Mouse (Mus musculus) heart, postnatal 36 days (tissue): ENCODE measurements around the gene Thop1. TPM values are rescaled to one million over a fixed set of nuclear protein-coding genes. Genes with fewer than 3 reads are reported as not detected.
"Not testable (repeated sequence)": the region's sequence is repeated elsewhere in the genome, so short reads cannot be mapped to it uniquely, and the experiment has no call there.

Experiments
- DNase-seq, 2 experiments: peaks; one replicate each; pipeline ENCODE4 v3.0.0; 2021 to 2022
- intact Hi-C: fragments of 180-260 bp; cut with DNase I; formaldehyde crosslinking; loops from one replicate; pipeline ENCODE4 v1.15.1; 2025
- total RNA-seq, 2 experiments: library from RNA; stranded (reverse); gene quantifications; 2 replicates each; pipeline ENCODE4 v1.2.3; 2021

The Thop1 gene
- 10 to 100 TPM; 11.9 to 13.1 TPM for total RNA-seq

DNA sequence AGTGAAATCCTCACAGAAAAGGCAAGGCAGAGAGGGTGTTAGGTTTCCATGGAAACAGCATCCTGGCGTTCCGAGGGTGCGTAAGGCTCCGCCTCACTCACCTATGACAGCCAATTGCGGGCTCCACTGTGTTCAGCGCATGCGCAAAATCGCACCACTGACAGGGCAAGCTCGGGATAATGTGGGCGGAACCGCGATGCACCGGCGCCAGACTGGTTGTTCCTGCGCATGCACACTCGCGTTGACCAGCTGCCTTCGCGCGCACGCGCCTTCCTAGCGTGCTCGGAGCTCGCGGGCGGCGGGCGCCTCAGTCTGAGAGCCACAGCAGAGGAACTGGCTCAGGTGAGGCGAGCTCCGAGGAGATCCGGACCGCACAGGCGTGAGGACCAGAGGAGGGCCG is at the start of gene Thop1:
Gene Thop1, plus strand, starts transcription at position 200 of the 400 bp plus-strand sequence.
- peak; percentile 93 to 95 for DNase-seq
- intact Hi-C loops: no loop called here

DNA sequence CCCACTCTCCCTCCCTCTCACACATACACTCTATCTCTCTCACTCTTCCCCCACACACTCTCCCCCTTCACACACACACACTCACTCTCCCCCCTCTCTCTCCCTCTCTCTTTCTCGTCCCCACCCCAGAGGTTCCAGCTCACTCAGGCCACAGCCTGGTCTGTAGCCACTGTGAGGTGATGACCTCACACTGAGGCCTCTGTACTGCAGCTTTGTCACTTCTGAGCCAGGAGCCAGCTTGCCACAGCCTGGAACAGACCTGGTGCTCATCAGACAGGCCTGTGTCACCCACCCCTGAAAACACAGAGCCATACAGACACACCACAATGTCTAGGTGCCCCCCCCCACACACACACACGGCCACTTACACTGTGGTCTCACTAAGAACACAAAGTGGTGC is 49.6 kb upstream of the Thop1 start:
- intact Hi-C loops: loop anchor here (5.0 kb wide), 1 partner anchor 142 kb away; no protein-coding TSS in a partner anchor
- DNase-seq: no peak

DNA sequence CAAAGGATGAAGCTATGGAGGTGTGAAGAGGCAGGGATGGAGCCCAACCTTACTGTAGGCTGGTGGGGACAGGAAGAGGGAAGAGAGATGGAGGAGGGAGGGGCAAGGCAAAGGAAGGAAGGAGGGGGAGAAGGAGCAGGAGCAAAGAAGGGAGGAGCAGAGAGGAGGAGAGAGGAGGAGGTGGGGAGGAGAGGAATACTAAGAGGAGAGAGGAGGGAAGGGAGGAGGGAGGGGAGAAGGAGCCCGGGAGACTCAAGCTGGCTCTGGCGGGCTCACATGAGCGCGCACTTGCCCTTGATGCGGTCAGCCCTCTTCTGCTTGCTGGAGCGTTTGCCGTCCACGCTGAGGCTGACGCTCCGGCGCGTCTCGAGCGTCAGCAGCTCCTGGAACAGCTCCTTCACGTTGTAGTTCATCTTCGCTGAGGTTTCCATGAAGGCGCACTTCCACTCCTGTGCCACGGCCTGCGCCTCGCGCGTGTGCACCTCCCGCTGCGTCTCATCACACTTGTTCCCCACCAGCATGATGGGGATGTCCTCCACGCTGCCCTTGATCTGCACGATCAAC is 48.2 kb upstream of the Thop1 start:
- intact Hi-C loops: loop anchor here (5.0 kb wide), 1 partner anchor 141 kb away; no protein-coding TSS in a partner anchor
- DNase-seq: no peak

DNA sequence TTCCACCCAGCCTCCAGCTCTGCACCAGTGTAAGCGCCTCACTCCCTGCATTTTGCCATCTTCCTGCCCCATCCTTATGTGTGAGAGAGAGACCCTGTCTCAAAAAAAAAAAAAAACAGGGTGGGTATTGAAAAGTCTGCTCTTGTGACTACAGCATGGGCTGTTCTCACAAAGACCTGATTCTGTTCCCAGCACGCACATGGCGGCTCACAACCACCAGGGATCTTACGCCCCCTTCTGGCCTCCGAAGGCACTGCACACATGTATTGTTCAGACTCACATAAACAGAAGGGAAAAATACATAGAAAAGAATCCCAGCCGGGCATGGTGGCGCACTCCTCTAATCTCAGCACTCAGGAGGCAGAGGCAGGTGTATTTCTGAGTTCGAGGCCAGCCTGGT is 47.1 kb upstream of the Thop1 start:
- no peak for DNase-seq
- intact Hi-C loops: loop anchor here (5.0 kb wide), 1 partner anchor 140 kb away; no protein-coding TSS in a partner anchor

DNA sequence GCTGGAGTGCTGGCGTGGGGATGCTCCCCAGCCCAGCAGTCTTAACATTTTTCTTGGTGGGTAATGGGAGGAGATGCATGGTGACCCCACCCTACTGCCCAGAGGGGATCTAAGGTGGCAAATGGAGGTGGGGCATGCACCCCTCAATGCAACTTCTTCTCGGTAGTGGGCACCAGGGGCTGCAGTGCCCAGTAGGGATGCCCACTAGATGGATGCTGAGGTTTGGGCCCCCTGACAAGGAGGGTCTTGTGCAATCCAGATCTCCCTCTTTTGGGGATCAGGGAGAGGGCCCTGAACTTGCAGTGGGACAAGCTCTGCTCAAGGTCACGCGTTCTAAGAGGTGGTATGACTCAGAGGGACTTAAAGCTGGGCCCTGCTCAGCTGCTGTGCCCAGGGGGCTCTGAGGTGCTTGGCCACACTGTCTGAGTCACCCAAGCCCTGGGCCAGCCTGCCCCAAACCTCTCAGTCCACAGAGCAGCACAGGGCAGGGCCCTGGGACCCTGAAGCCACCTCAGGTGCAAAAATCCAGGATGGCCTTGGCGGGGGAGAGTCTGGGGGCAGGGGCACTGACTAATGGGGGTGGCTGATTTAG is 45.4 kb upstream of the Thop1 start:
- intact Hi-C loops: loop anchor here (5.0 kb wide), 1 partner anchor 138 kb away; no protein-coding TSS in a partner anchor
- no peak for DNase-seq

DNA sequence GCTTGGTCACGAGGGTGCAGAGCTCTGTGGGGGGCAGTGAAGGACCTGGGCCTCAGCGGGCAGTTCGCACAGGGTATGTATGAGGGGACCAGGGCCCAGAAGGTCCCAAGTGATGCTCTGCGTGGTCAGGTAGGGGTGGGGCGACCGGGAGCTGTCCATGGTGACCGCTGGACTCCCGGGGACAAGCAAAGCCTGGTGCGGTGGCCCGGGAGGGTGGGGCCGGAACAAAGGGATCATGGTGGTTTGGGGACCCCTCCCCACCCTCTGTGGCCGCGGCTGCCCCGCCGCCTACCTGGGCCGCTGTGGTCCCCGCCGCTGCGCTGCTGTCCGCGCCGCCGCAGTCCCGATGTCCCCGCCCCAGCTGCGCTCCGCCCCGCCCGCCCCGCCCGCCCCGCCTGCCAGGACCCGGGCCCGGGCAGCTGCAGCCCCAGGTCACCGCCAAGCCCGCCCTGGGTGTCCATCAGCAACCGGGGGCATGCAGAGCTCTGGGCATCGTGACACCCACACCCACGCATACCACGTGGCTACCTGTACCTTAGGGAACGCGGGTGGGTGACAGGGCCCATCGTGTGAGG is 44.7 kb upstream of the Thop1 start:
- DNase-seq: no peak
- intact Hi-C loops: no loop called here

DNA sequence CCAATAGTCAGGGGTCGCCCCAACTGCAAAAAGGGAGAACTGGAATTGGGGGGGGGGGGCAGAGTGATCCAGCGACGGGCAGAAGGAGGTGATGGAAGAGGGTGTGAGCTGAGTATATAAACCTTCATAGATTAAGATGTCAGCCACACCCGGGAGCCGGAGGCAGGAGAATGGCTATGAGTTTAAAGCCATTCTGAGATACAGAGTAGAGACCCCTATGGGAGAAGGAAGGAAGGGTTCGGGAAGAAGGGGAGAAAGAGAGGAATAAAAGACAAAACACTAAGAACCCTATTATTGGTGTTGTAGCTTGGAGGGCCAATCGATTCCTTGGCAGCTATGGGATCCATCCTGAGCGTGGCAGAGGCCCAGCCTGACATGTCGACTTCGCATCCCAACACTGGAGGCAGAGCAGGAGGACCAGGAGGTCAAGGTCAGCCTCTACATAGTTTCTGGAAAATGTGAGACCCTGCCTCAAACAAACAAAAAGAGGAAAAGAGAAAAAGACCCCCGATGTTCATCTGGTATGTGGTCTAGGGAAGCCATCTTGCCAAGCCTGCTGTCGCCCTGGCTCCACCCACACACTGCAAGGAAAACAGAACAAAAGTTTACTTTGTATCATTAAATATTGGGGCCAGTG is 44.1 kb upstream of the Thop1 start, which contains the start of gene Diras1:
Gene Diras1, minus strand, starts transcription at position 24 of the 637 bp plus-strand sequence.
- intact Hi-C loops: no loop called here
- no peak for DNase-seq

DNA sequence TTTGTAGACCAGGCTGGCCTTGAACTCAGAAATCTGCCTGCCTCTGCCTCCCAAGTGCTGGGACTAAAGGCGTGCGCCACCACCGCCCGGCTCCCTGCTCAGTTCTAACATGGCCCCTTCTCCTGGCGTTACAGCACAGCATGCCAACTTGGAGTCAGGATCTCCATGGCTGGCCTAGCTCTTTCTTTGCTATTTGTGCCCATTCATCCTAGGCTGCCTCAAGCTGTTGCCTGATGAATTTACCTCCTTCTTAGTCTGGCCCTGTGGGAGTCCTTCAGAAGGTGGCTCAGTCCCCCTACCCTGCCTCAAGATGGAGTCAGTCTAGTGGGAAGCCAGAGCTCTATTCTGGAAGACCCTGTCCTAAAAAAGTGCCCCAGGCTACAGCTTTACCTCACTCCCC is 43.0 kb upstream of the Thop1 start:
- intact Hi-C loops: no loop called here
- DNase-seq: no peak

DNA sequence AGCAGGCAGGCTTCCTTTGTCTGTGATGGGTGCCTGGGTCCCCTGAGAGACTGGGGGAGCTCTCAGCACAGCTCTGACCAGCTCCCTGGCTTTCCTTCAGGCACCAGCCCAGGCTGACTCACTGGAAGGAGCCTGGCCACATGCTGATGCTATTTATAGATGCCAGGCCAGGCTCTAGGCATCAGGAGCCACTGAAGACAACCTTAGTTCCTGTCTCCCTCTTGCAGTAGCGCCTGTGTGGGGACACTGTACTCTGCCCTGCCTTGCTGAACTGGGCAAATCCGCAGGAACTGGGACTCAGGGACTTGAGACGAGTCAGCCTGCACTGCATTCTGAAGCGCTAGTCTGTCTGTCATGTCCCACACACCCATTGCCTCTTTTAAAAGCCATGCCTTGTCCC is 42.5 kb upstream of the Thop1 start:
- DNase-seq: peak in 1 of 2 experiments; percentile 18

DNA sequence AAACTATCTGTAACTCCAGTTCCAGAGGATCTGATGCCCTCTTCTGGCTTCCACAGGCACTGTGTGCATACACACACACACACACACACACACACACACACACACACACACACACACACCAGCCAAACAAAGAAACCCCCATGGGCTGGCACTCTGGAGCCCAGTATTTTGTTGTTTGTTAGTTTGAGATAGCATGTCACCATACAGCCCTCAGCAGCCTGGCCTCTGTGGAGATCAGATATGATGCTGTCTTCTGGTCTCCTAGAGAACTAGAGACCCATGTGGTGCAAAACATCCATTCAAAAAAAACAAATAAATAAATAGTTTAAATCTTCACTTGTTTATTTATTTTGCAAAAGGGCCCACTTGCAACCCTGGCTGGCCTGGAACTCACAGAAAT is 41.6 kb upstream of the Thop1 start:
- intact Hi-C loops: no loop called here
- DNase-seq: no peak

More for the DNA sequence above, 42.5 kb upstream of the Thop1 start:
- intact Hi-C loops: no loop called here

DNA sequence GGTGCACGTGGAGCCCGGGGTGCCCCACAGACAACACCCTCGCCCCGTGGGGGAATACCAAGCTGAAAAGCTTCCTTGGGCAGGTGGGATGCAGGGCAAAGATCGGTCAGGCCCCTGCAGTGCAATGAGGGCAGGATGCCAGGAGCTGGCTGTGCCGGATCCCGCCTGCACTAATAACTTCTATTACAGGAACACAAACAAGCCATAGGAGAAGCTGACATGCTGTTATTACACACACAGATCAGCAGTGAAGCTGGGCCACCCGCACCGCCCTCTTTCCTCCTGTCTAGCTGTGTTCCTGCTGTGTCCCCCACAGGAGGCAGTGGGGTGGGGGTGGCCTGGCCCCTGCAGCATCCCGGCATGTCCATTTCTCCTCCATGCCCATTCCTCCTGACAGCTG is 40.8 kb upstream of the Thop1 start:
- intact Hi-C loops: no loop called here
- no peak for DNase-seq

DNA sequence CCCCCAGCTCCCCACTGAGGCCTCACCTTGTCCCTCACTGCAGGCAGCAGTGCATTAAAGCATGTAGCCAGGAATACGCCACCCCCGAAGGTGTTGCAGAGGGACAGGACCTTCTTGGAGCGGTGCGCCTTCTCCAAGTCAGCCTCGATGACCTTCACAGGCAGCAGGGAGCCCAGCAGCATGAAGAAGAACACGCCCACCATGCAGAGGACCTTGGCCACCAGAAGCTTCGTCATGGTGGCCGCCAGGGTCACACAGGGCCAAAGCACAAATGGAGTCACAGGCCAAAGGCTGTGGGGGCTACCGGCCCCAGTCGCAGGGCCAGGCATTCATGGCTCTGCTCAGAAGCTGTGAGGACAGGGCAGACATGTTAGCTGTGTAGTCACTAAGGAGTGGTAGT is 36.2 kb upstream of the Thop1 start:
- intact Hi-C loops: no loop called here

DNA sequence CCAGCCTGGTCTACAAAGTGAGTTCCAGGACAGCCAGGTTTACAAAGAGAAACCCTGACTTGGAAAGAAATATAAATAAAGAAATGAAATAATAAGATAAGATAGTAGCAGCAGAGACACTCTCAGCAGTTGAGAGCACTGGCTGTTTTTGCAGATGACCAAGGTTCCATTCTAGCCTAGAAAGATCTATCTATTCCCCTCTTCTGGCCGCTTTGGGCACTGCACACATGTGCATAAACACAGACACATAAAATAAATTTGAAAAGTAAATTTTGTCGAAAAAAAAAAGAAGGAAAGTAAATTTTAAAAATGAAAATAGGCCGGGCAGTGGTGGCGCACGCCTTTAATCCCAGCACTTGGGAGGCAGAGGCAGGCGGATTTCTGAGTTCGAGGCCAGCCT is 33.6 kb upstream of the Thop1 start:
- intact Hi-C loops: no loop called here
- DNase-seq: no peak

More for the DNA sequence above, 36.2 kb upstream of the Thop1 start:
- DNase-seq: no peak

DNA sequence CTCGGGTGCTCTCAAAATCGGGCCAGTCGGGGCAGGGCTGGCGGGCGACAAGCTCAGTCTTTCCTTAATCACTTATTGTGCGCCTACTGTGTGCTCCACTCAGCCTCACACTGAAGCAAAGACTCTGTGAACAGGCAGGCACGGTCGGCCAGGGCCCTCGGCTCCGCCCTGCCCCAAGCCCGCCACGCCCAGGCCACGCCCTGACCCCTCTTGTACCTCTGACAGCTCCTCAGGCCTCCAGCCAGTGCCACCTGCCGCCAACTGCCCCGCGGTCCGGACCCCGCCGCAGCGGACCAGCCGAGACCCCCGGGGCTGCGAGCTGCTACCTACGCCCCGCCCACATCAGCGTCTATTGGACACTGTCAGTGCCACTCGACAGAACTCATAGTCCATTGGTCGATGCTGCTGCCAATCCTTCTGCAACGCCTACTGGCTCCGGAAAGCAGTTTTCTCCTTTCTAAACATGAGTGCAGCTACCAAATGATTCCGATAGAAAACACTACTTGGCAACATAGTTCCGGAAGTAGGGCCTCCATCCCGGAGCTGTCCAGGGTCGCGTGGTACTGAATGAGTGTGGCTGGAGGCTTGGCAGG is 32.8 kb upstream of the Thop1 start, which contains the start of gene Slc39a3:
Gene Slc39a3, minus strand, starts transcription at position 439 of the 593 bp plus-strand sequence.
- DNase-seq: peak; percentile 100
- intact Hi-C loops: no loop called here

DNA sequence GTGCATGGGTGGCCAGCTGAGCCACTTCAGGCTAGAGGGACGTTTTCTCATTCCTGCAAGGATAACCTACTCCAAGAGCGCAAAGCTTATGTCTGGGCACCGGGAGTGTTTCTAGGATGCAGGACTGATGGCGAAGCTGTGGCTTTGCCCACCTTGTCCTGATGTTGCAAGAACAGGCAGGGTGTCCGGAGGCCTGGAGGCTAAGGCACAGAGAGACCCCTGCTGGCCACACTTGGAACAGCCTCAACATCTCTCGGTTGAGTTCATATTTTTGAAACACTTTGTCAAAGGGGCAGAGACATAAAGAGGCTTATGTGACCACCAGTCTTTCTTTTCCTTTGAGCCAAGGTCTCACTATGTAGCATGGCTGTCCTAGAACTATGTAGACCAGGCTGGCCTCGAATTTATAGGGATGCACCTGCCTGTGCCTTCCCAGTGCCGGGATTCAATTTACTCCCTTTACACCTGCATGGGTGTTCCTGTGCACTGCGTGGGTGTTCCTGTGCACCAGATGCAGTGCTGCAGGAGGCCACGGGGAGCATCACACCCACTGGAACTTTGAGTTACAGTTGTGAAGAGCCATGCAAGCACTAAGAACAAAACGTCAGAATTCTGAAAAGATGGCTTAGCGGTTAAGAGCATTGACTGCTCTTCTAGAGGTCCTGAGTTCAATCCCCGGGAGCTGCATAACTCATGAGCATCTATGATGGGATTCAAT is 28.2 kb upstream of the Thop1 start:
- intact Hi-C loops: loop anchor here (1.0 to 2.0 kb wide), 2 partner anchors 23 to 41 kb away; no protein-coding TSS in a partner anchor
- peak; percentile 71 to 74 for DNase-seq

DNA sequence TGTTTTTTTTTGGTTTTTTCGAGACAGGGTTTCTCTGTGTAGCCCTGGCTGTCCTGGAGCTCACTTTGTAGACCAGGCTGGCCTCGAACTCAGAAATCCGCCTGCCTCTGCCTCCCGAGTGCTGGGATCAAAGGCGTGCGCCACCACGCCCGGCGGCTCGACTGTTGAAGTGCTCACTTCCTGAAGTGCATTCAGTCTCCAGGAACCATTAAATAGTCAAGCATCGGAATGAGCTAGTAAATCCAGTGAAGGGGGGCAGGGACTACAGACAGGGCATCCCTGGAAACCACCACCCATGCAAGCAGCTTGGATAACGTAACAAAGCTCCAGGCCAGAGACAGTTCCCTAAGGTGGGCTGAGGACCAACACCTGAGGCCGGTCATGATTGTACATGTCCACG is 24.6 kb upstream of the Thop1 start:
- intact Hi-C loops, DNase-seq: not testable (repeated sequence)

DNA sequence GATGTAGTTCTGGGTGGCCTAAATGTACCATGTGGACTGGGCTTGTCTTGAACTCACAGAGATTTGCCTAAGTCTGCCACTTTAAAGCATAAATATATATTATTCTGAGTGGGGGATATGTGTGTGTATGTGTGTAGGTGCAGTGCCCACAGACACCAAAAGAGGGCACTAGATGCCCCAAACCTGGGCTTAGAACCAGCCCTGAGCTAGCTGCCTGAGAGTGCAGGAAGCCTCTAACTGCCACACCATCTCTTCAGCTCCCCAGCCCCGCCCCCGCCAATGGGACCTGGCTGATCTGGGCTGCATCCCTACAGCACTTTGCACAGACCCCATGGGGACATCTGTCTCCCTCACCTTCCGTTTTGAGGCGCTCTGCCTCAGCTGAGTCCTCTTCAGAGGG is 19.2 kb upstream of the Thop1 start:
- intact Hi-C loops: no loop called here
- DNase-seq: no peak

DNA sequence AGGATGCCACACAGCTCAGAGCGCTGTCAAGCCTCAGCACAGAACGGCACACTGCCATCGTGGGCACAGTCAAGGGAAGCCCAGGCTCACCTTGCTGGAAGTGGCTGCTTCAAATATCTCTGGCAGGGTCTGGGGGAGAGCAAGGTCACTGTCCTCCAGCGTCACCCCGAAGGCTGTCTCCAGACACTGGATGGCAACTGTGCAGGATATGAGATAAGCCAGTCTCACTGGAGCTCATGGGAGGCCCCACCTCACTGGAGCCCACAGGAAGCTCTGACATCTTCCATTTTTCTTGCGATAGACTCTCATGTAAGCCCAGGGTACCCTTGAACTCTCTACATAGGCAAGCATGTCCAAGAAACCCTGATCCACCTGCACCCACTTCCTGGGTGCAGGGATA is 18.7 kb upstream of the Thop1 start:
- intact Hi-C loops: no loop called here
- no peak for DNase-seq

DNA sequence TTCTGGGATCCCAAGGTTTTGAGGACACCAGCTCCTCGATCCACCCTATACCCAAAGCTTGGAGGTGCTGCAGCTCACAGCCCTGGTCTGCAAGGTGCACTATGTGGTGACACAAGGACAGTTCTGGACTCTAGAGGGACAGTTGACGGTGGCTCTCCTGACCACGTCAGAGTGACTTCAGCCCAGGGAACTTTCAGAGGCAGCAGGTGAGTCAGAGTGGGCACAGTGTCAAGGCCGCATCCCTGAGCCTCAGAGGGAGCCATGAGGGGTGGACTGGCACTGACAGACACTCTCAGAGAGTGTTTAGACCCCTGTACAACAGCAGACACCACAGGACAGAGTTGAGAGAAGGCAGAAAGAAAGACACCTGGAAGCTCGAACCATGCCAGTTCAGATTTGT is 17.3 kb upstream of the Thop1 start:
- intact Hi-C loops: no loop called here
- no peak for DNase-seq

DNA sequence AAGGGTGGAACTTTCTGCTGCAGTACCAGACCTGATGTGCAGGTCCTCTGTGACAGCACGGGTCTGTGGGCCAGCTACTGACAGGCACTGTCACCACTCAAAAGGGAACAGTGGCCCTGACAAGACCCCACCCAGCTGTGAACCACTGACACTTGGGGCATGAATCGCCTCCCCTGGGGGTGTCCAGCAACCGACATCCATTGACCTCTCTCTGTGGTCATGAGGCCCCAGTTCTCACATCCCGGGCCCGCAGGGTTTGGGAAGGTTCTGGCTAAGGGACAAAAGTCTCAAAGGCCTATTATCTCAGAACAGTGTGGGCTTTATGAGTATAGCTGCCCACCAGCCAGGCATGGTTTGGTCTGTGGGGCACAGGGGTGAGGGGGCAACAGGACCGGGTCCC is 14.7 kb upstream of the Thop1 start:
- DNase-seq: no peak
- intact Hi-C loops: no loop called here
